ENCODE assay signal across 24 mouse cellular contexts in the genomic region with DNA sequence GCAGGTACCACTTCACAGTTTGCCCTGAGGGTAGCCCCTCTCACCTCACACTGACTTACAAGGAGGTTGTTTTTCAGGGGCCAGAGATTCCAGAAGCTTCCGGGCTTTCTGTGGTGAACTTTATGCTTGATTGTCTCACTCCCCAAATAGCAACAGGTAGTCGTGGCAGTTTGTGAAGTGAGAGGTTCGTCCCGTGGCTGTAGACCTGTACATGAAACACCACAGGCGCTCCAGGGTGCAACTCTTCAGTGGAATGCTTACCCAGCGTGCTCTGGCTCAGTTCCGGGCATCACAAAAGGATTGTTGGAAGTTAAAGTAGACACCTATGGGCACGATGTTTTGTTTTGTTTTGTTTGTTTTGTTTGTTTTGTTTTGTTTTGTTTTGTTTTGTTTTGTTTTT.
"Had no signal": no experiment of that assay in that cellular context is flagged by ENCODE, and none has a peak within 500 bp of the region (broad histone marks: within the 10 kb centered on the region; RNA-seq: fewer than 3 reads in every experiment).

No protein-coding gene starts in this region.

- H3K4me3 ChIP-seq: heart, adult 2 months; heart, embryonic 13.5 days; heart, embryonic 15.5 days; hindbrain, embryonic 12.5 days; intestine, embryonic 15.5 days; kidney, embryonic 15.5 days; limb, embryonic 13.5 days; limb, embryonic 15.5 days; liver, embryonic 12.5 days had no signal

- H3K27me3 ChIP-seq: heart, embryonic 13.5 days; heart, embryonic 15.5 days; intestine, embryonic 15.5 days; kidney, embryonic 15.5 days; limb, embryonic 13.5 days; limb, embryonic 15.5 days; liver, embryonic 12.5 days had no signal

- H3K9me3 ChIP-seq: heart, embryonic 13.5 days; heart, embryonic 15.5 days; hindbrain, embryonic 12.5 days; intestine, embryonic 15.5 days; kidney, embryonic 15.5 days; limb, embryonic 13.5 days; limb, embryonic 15.5 days; liver, embryonic 12.5 days had no signal

- H3K27ac ChIP-seq: heart, adult 2 months; heart, embryonic 13.5 days; heart, embryonic 15.5 days; hindbrain, embryonic 12.5 days; hindbrain, embryonic 14.5 days; intestine, embryonic 15.5 days; kidney, embryonic 15.5 days; kidney, postnatal 0 days; limb, embryonic 13.5 days; limb, embryonic 15.5 days; liver, embryonic 12.5 days; liver, embryonic 14.5 days had no signal

- H3K4me1 ChIP-seq: heart, embryonic 13.5 days; heart, embryonic 15.5 days had no signal

- DNase-seq: gastrocnemius, postnatal 14 days; gastrocnemius, postnatal 36 days; heart, adult 11 months; heart, adult 2 months; heart, postnatal 14 days; heart, postnatal 36 days; kidney, adult 18-20 months; kidney, adult 8-10 months; kidney, postnatal 14 days; kidney, postnatal 36 days; layer of hippocampus, adult 9-11 months; layer of hippocampus, postnatal 36 days; left cerebral cortex, postnatal 4 days had no signal

- H3K9ac ChIP-seq: heart, embryonic 13.5 days; heart, embryonic 15.5 days; hindbrain, embryonic 12.5 days; hindbrain, embryonic 14.5 days; intestine, embryonic 15.5 days; kidney, embryonic 15.5 days; limb, embryonic 13.5 days; limb, embryonic 15.5 days; liver, embryonic 12.5 days; liver, embryonic 14.5 days had no signal

- H3K36me3 ChIP-seq: heart, embryonic 13.5 days; heart, embryonic 15.5 days; hindbrain, embryonic 12.5 days; intestine, embryonic 15.5 days; kidney, embryonic 15.5 days; limb, embryonic 13.5 days; limb, embryonic 15.5 days; liver, embryonic 12.5 days had no signal
